ENCODE assay signal across 19 mouse cellular contexts in the genomic region with DNA sequence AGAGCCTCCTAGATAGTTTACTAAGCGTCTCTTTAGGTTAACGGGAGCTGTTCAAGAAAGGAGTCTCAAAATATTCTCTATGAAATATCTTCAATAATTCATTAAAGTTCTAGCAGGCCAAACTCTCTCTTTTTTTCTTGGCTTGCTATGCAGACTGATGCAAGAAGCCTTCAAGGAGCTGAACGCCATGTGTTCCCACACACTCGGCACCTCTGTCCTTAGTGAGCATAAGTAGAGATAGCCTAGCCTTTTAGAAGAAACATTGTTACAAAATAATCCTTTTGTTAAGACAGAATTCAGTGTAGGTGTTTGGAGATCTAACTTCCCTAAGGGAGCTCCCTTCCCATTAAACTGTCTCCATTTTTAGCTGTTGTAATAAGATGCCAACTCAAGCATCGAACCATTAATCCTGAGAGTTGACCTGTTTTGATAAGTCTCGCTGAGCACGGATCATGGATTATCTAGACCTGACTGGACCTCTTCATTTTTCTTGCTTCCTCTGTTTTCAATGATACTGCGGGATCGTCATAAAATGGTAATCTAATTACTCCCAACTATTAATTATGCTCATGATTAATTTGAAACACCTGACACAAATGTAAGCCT.
DNase-seq lines count a peak whose midpoint lies in the region; ATAC-seq and TF ChIP-seq lines count a peak whose summit lies in the region.
"Had no signal": no experiment of that assay in that cellular context is flagged by ENCODE, and none has a peak within 500 bp of the region (broad histone marks: within the 10 kb centered on the region; RNA-seq: fewer than 3 reads in every experiment).

No protein-coding gene starts in this region.

- TF ChIP-seq POLR2A in heart, adult 2 months (IDR thresholded peaks at IDR 0.05; ENCODE audit: insufficient read depth, low read depth, low read length), result no peak
- TF ChIP-seq POLR2A in lung, adult 2 months (IDR thresholded peaks at IDR 0.05; ENCODE audit: borderline replicate concordance, extremely low read depth, low read depth, low read length), result no peak

- TF ChIP-seq EP300 in heart, adult 2 months (IDR thresholded peaks at IDR 0.05; ENCODE audit: insufficient read depth, low read depth, low read length), result no peak
- TF ChIP-seq EP300 in lung, postnatal 0 days (IDR thresholded peaks at IDR 0.05), result no peak

- H3K36me3 ChIP-seq in heart, adult 2 months (ENCODE audit: control insufficient read depth, insufficient read depth, low read length), result peaks cover 5% of the 10 kb centered on the region
- no peaks in the 10 kb centered on the region for H3K36me3 ChIP-seq in kidney, embryonic 14.5 days (ENCODE audit: control insufficient read depth, insufficient read depth, low read length)
- H3K36me3 ChIP-seq in lung, postnatal 0 days (ENCODE audit: insufficient read depth, low read length), result no peaks in the 10 kb centered on the region
- H3K36me3 ChIP-seq: embryonic facial prominence, embryonic 12.5 days; forebrain, embryonic 12.5 days; hindbrain, embryonic 13.5 days had no signal

- no peak for TF ChIP-seq CTCF in heart, adult 2 months (IDR thresholded peaks at IDR 0.05)
- no peak for TF ChIP-seq CTCF in lung, postnatal 0 days (IDR thresholded peaks at IDR 0.05)
- no peak for TF ChIP-seq CTCF in lung, adult 2 months (IDR thresholded peaks at IDR 0.05; ENCODE audit: insufficient read depth, low read length)

- intact Hi-C loops in heart, adult 2 months (cut with DNase I), result no loop called here

- no peak overlapping the region for H3K4me3 ChIP-seq in heart, adult 2 months
- H3K4me3 ChIP-seq in kidney, embryonic 14.5 days (ENCODE audit: low read length), result no peak overlapping the region
- H3K4me3 ChIP-seq in lung, postnatal 0 days (ENCODE audit: low read depth, low read length), result no peak overlapping the region
- H3K4me3 ChIP-seq in lung, adult 2 months (replicated peaks; ENCODE audit: extremely low read depth, low read depth, low read length), result no peak overlapping the region
- H3K4me3 ChIP-seq: embryonic facial prominence, embryonic 12.5 days; forebrain, embryonic 12.5 days; hindbrain, embryonic 13.5 days had no signal

- peak; percentile 53; the same call in 1 of the 2 replicates for ATAC-seq in kidney, embryonic 14.5 days (ENCODE audit: low FRiP score, low TSS enrichment)
- peak; percentile 46; the same call in 1 of the 2 replicates for ATAC-seq in lung, postnatal 0 days
- no peak for ATAC-seq in CD4-positive, CD25-positive, alpha-beta regulatory T cell, adult 4 months
- ATAC-seq: forebrain, embryonic 16.5 days had no signal

- no peak overlapping the region for H3K9ac ChIP-seq in heart, adult 2 months (ENCODE audit: low read depth, low read length)
- no peak overlapping the region for H3K9ac ChIP-seq in kidney, embryonic 14.5 days (ENCODE audit: low read depth, low read length)
- no peak overlapping the region for H3K9ac ChIP-seq in lung, postnatal 0 days (replicated peaks; ENCODE audit: low read depth)
- H3K9ac ChIP-seq: embryonic facial prominence, embryonic 12.5 days; forebrain, embryonic 12.5 days; hindbrain, embryonic 13.5 days had no signal

- peak; percentile 43 for DNase-seq in heart, adult 11 months
- no peak for DNase-seq in heart, adult 2 months
- no peak for DNase-seq in kidney, adult 8-10 months
- peak; percentile 55 for DNase-seq in lung, postnatal 0 days (ENCODE audit: low spot score)
- DNase-seq in lung, adult 2 months, result no peak
- peak; percentile 14 for DNase-seq in gonadal fat pad, adult 2 months (ENCODE audit: low read depth)
- DNase-seq: adrenal gland, postnatal 10 days; B cell, adult 2 months; cerebellum, adult 11-12 months; cerebellum, adult 9-10 months; cerebellum, postnatal 25 days; gastrocnemius, postnatal 10 days; heart, postnatal 10 days had no signal

- no peak overlapping the region for H3K27ac ChIP-seq in heart, adult 2 months
- H3K27ac ChIP-seq in kidney, embryonic 14.5 days (ENCODE audit: low read depth, low read length), result no peak overlapping the region; the same call in 1 of the 2 replicates
- H3K27ac ChIP-seq in lung, postnatal 0 days (ENCODE audit: low read length), result no peak overlapping the region
- H3K27ac ChIP-seq: embryonic facial prominence, embryonic 12.5 days; forebrain, embryonic 12.5 days; hindbrain, embryonic 13.5 days had no signal

- peaks cover 4% of the 10 kb centered on the region for H3K79me2 ChIP-seq in heart, adult 2 months (replicated peaks; ENCODE audit: control insufficient read depth, insufficient read depth, low read length)

- no peak overlapping the region for H3K4me2 ChIP-seq in kidney, embryonic 14.5 days (replicated peaks; ENCODE audit: low read depth, low read length)
- no peak overlapping the region for H3K4me2 ChIP-seq in lung, postnatal 0 days (replicated peaks; ENCODE audit: low read depth, low read length)
- H3K4me2 ChIP-seq: embryonic facial prominence, embryonic 12.5 days; forebrain, embryonic 12.5 days; hindbrain, embryonic 13.5 days had no signal

- no peaks in the 10 kb centered on the region for H3K27me3 ChIP-seq in heart, adult 2 months (ENCODE audit: control insufficient read depth, insufficient read depth, low read length)
- no peaks in the 10 kb centered on the region for H3K27me3 ChIP-seq in kidney, embryonic 14.5 days (ENCODE audit: control insufficient read depth, insufficient read depth, low read length)
- H3K27me3 ChIP-seq in lung, postnatal 0 days (replicated peaks; ENCODE audit: insufficient read depth, low read length), result no peaks in the 10 kb centered on the region
- H3K27me3 ChIP-seq: embryonic facial prominence, embryonic 12.5 days; forebrain, embryonic 12.5 days; hindbrain, embryonic 13.5 days had no signal

- WGBS in heart, adult 2 months, result 80% methylated on average over 9 of the region's 9 CpGs
- 40% methylated on average over 9 of the region's 9 CpGs for WGBS in kidney, embryonic 14.5 days
- 60% methylated on average over 9 of the region's 9 CpGs for WGBS in lung, postnatal 0 days
- WGBS in lung, adult 2 months, result 72% methylated on average over 9 of the region's 9 CpGs

- H3K9me3 ChIP-seq in kidney, embryonic 14.5 days (ENCODE audit: control insufficient read depth, low read length), result no peaks in the 10 kb centered on the region
- no peaks in the 10 kb centered on the region for H3K9me3 ChIP-seq in lung, postnatal 0 days (ENCODE audit: low read length)
- H3K9me3 ChIP-seq: embryonic facial prominence, embryonic 12.5 days; forebrain, embryonic 12.5 days; hindbrain, embryonic 13.5 days had no signal

- H3K4me1 ChIP-seq in heart, adult 2 months (ENCODE audit: control insufficient read depth, insufficient read depth, low read length), result peaks cover 15% of the 10 kb centered on the region
- H3K4me1 ChIP-seq in kidney, embryonic 14.5 days (ENCODE audit: control insufficient read depth, insufficient read depth, low read length), result 0 out of 2 replicates have a peak, but pooled peaks cover 3% of the 10 kb centered on the region
- H3K4me1 ChIP-seq in lung, postnatal 0 days (ENCODE audit: insufficient read depth, low read depth, low read length), result no peaks in the 10 kb centered on the region; the same call in 1 of the 2 replicates
- H3K4me1 ChIP-seq in lung, adult 2 months (ENCODE audit: control insufficient read depth, insufficient read depth, low read length), result peaks cover 6% of the 10 kb centered on the region
- H3K4me1 ChIP-seq: embryonic facial prominence, embryonic 12.5 days; forebrain, embryonic 12.5 days had no signal

Comparison
In these comparisons a context has a peak if more than half of its experiments do, and no peak if none do; other contexts are left out.
1. DNase-seq: peak in heart, adult 11 months (single experiment), lung, postnatal 0 days (single experiment) and gonadal fat pad, adult 2 months (single experiment); none in heart, adult 2 months (0 of 2), kidney, adult 8-10 months (0 of 2) and lung, adult 2 months (single experiment).